Mouse (Mus musculus) gastrocnemius, postnatal 36 days (tissue): ENCODE results near the gene Dnah17. TPM values are rescaled to one million over a fixed set of nuclear protein-coding genes. Genes with fewer than 3 reads are reported as not detected.

Source experiments
- DNase-seq, 2 experiments: peaks; one replicate each; pipeline ENCODE4 v3.0.0; 2022
- intact Hi-C: fragments of 180-260 bp; cut with DNase I; formaldehyde crosslinking; loops from one replicate; pipeline ENCODE4 v1.15.1; 2025
- long read RNA-seq, 2 experiments: library from polyadenylated mRNA; stranded (forward); transcript quantifications; one replicate each; pipeline ENCODE4 v2.0.0; 2021
- total RNA-seq, 2 experiments: library from RNA; stranded (reverse); gene quantifications; 2 replicates each; pipeline ENCODE4 v1.2.3; 2021

The Dnah17 gene
- under 1 TPM; 0.10 to 0.22 TPM for total RNA-seq
- long read RNA-seq, experiment 1 = 0 reads
- long read RNA-seq, experiment 2 = 0 reads

GRCm38 (mm10) chr11:118130534-118130933 is at the start of gene Dnah17:
TSS of gene Dnah17 (minus strand) at chr11:118130634.
- intact Hi-C loops = no loop called here
- DNase-seq = no peak

- intact Hi-C loops = loop anchor here (5.0 kb wide), 1 partner anchor 37 kb away; no protein-coding TSS in a partner anchor
- no peak for DNase-seq
These were observed 49.8 kb upstream of the Dnah17 start for GRCm38 (mm10) chr11:118180199-118180598.

GRCm38 (mm10) chr11:118178236-118178635 is 47.8 kb upstream of the Dnah17 start:
- intact Hi-C loops = no loop called here
- no peak for DNase-seq

GRCm38 (mm10) chr11:118174752-118175151 is 44.3 kb upstream of the Dnah17 start:
- DNase-seq = no peak
- intact Hi-C loops = no loop called here

DNA sequence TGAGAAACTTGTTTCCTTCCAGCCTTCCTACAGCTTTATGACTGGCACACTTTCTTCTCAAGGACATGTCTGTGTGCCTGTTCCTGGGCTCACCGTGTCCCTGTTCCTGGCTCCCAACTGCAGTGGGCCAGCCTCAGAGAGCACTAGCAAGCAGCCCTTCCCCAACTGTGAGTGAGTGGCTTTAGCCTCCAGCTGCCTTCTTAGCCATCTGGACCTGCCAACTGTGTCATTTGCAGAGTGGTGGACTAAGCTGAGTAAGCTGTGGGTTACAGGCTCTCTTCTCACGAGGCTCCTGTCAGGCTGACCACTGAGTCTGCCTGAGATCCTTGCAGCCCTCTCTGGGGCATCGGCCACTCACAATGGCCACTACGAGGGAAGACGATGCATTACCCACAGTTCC is 42.3 kb upstream of the Dnah17 start:
- intact Hi-C loops = no loop called here
- DNase-seq = no peak

- DNase-seq = no peak
- intact Hi-C loops = no loop called here
These were observed 39.9 kb upstream of the Dnah17 start for GRCm38 (mm10) chr11:118170333-118170732.

DNA sequence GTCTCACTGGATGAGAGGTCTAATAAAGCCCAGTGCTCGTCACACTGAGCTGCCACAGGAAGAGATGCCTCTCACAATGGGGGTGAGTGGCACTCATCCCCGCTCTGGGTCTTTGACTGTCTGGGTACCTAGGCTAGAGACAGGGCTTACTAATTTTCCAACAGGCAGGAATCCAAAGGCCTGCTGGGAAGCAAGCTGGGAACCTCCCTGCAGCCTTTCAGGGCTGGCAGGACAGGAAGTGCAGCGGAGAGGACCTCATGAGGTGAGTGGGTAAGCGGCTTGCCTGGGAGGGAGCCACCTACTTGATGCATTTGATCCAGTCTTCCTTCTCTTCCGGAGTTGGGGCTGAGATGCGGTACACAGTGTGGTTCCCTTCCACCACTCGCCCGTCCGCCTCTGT is 38.3 kb upstream of the Dnah17 start:
- intact Hi-C loops = no loop called here
- no peak for DNase-seq

GRCm38 (mm10) chr11:118166626-118167025 is 36.2 kb upstream of the Dnah17 start:
- no peak for DNase-seq
- intact Hi-C loops = no loop called here

- no peak for DNase-seq
- intact Hi-C loops = no loop called here
These were observed 35.2 kb upstream of the Dnah17 start for GRCm38 (mm10) chr11:118165681-118166080.

DNA sequence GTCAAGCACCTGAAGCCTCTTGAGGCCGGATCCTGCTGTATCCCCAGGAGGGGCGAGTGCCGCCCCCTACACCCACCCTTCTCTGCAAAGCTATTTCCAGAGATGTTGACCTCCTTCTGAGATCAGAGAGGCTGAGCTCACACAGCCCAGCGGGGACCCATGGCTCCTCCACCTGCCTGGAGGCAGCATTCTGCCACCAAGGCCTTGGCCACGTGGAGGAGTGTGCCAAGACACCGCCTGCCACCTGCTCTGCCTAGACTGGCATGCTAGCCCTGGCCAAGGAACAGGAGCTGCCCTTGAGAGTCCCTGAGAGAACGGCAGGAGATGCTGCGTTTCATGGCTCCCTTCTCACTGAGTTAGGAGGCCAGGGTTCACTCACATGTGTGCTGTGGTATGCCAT is 34.1 kb upstream of the Dnah17 start:
- DNase-seq = no peak
- intact Hi-C loops = no loop called here

- intact Hi-C loops = no loop called here
- DNase-seq = no peak
These were observed 31.8 kb upstream of the Dnah17 start for GRCm38 (mm10) chr11:118162245-118162644.

DNA sequence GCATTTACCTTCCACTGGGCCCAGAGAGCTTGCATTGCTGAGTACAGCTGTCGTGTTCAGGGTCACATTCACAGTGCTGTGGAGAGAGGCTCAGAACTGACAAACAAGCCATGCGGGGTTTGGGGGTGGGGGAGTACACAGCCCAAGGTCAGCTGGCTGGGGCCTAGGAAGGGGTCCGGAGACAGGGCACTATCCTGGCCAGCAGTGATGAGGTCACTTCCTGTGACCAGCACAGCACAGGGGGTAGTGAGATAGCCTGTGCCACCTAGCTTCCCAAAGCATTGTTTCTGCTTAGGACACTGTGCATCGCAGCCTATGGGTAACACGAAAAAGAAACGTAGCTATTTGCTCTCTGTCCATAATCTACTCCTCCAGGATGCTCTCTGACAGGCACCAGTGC is 30.8 kb upstream of the Dnah17 start:
- intact Hi-C loops = no loop called here
- no peak for DNase-seq

GRCm38 (mm10) chr11:118160763-118161162 is 30.3 kb upstream of the Dnah17 start:
- intact Hi-C loops = no loop called here

DNA sequence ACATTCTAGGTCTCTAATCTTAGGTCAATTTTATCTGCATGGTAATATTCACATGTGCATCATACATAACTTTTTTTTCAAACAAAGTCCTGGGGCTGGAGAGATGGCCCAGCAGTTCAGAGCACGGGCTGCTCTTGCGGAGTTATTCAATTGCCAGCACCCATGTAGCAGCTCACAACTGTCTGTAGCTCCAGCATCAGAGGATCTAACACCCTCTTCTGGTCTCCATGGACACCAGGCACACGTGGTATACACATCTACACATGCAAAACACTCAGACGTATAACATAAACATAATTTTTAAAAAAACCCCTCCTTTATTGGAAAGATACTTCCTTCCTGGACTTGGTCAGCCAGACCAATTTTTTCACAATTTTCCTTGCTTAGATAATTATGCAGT is 28.3 kb upstream of the Dnah17 start:
- intact Hi-C loops = loop anchor here (10.0 kb wide), 1 partner anchor 236 kb away; no protein-coding TSS in a partner anchor
- no peak for DNase-seq

More at GRCm38 (mm10) chr11:118160763-118161162, 30.3 kb upstream of the Dnah17 start:
- no peak for DNase-seq

GRCm38 (mm10) chr11:118156480-118157060 is 26.1 kb upstream of the Dnah17 start:
- intact Hi-C loops = loop anchor here (10.0 kb wide), 1 partner anchor 238 kb away; no protein-coding TSS in a partner anchor

GRCm38 (mm10) chr11:118152964-118153363 is 22.5 kb upstream of the Dnah17 start:
- intact Hi-C loops = loop anchor here (10.0 kb wide), 1 partner anchor 242 kb away; no protein-coding TSS in a partner anchor
- no peak for DNase-seq

More at GRCm38 (mm10) chr11:118156480-118157060, 26.1 kb upstream of the Dnah17 start:
- DNase-seq = no peak

DNA sequence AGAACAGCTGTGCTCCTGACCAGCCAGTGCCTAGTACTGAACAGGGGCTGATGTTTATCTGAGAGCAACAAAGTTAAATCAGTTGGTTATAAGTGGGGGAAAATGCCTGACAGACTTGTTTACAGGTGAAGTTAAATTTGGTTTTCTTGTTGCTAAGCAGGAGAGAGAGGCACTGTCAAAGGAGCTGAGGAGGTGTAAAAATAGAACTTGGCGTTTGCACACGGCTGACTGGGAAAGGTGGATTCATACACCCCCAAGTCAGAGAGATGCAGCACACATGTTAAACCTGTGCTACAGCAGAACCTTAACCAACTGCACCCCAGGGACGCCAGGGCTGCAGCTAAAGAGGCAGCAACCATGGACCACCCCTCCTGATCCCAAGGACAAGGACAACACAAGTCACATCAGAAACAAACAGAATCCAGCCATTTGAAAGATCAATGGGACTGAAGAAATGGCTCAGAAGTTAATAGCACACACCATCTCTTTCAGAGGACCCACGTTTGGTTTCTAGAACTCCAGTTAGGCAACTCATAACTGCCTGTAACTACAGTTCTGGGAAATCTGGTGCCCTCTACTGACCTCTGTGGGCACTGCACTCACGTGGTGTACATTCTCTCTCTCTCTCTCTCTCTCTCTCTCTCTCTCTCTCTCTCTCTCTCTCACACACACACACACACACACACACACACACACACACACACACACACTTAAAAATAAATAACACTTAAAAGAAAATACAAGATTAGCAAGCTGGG is 21.2 kb upstream of the Dnah17 start:
- intact Hi-C loops = loop anchor here (10.0 kb wide), 1 partner anchor 243 kb away; no protein-coding TSS in a partner anchor
- DNase-seq = no peak

DNA sequence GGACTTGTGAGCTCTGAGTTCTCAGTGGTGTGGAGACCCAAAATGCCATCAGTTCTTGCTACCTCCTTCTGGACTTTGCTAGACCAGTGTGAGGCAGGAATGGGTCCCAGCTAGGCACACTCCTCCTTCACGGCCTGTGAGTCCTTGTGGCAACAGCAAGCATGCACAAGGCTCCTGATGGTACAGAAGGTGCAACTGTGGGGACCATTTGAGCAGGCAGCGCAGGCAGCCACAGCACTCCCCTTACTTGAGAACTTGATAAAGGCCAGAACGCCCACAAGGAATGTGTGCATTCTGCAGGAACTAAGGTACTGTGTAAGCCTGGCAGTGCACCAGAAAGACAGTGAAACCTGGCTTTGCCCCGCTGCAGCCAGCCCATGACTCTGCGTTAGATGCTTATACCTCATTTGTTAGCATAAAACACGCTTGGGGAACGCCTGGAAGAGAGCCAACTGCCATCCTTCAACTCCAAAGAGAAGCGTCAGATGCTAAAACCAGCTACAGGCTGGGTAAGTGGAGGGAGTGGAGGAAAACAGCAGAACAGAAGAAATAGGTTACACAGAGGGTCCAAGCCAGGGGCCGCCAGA is 19.8 kb upstream of the Dnah17 start:
- intact Hi-C loops = loop anchor here (10.0 kb wide), 1 partner anchor 245 kb away; no protein-coding TSS in a partner anchor
- no peak for DNase-seq

- intact Hi-C loops = no loop called here
These were observed 17.6 kb upstream of the Dnah17 start for GRCm38 (mm10) chr11:118147877-118148637.

DNA sequence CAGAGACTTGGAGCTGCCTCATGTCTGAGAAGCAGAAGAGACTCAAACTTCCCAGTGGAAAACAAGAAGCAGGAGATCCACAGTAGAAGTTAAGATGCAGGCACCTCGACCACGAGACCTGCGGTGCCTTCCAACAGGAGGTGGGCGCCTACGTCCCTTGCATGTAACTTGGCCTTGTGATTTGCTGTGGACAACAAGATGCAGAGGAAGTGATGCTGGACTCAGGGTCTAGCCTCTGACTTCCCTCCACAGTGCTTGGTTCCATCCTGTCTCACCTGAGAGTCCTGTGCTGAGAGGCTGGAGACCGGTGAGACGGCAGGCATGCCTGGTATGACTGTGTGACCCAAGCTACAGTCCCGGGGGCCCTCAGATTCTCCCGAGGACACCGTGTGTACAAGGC is 16.0 kb upstream of the Dnah17 start:
- DNase-seq = no peak
- intact Hi-C loops = no loop called here

More at GRCm38 (mm10) chr11:118147877-118148637, 17.6 kb upstream of the Dnah17 start:
- no peak for DNase-seq
